Mouse (Mus musculus) forebrain, embryonic 10.5 days (tissue): Measurements from ENCODE around the gene 1700023F06Rik. TPM values are rescaled to one million over a fixed set of nuclear protein-coding genes. Genes with fewer than 3 reads are reported as not detected.

Experiments
- DNase-seq: peaks from one replicate; pipeline ENCODE4 v3.0.0-alpha.2; 2017; ENCODE audit warnings: low spot score; ENCODE audit errors: extremely low spot score
- H3K27ac ChIP-seq: fragments of 300-500 bp; sonication (generic); 2 replicates; pipeline ENCODE4 v1.5.1; 2016; ENCODE audit warnings: mild to moderate bottlenecking
- H3K27me3 ChIP-seq: fragments of 300-500 bp; sonication (generic); 2 replicates; pipeline ENCODE4 v1.6.1; 2016; ENCODE audit warnings: mild to moderate bottlenecking; ENCODE audit not compliant: poor library complexity, severe bottlenecking
- H3K36me3 ChIP-seq: fragments of 300-500 bp; sonication (generic); replicated peaks from 2 replicates; pipeline ENCODE4 v1.6.1; 2016; ENCODE audit warnings: mild to moderate bottlenecking, moderate library complexity
- H3K4me1 ChIP-seq: fragments of 300-500 bp; sonication (generic); 2 replicates; pipeline ENCODE4 v1.6.1; 2016
- H3K4me3 ChIP-seq: fragments of 300-500 bp; sonication (generic); 2 replicates; pipeline ENCODE4 v1.5.1; 2016; ENCODE audit warnings: mild to moderate bottlenecking, moderate library complexity
- H3K9me3 ChIP-seq: fragments of 300-500 bp; sonication (generic); 2 replicates; pipeline ENCODE4 v1.6.1; 2016; ENCODE audit warnings: mild to moderate bottlenecking, moderate library complexity
- WGBS: fragments of 180-500 bp; shearing (Covaris S2); methylation state at CpG from one replicate; pipeline ENCODE4 v1.1.7; 2016; 5-methylcytosine and 5-hydroxymethylcytosine counted together
- polyA plus RNA-seq: library from polyadenylated mRNA; unstranded; fragments of >200 nt; fragmentation: Nextera tagmentation; extraction: Ambion mirVana; gene quantifications from 2 replicates; pipeline ENCODE4 v1.2.1, GENCODE M21; 2016

1700023F06Rik gene
- polyA plus RNA-seq = 0.21 and 0.32 TPM in 2 replicates

DNA sequence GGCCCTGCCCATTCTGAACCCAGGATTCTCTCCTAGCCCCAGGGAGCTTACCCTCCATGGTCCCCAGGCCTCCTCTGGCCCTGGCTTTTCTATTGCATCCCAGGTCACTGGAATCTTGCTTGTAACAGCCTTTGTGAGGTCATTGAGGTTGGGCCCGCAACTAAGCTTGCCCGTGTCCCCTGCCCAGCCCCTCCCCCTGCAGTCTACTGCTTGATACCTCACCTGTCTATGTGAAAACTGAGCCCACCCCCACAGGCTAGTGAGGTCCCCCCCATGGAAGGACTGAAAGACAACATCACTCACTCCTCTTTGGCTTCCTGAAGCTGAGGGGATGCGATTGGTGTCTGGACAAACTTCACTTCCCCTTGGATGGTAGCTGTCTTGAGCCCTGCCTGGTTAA is at the start of gene 1700023F06Rik:
TSS of gene 1700023F06Rik (minus strand) at position 101 of the 400 bp plus-strand sequence.
- Histone ChIP-seq H3K27ac (no peak within 1 kb of the TSS), H3K4me1 (no peaks in the 10 kb centered on the region), H3K9me3 (no peaks in the 10 kb centered on the region), H3K4me3 (no peak within 1 kb of the TSS), H3K36me3 (no peaks in the 10 kb centered on the region), H3K27me3 (no peaks in the 10 kb centered on the region)
- WGBS = 93% methylated on average over 3 of the region's 3 CpGs
- no peak for DNase-seq

DNA sequence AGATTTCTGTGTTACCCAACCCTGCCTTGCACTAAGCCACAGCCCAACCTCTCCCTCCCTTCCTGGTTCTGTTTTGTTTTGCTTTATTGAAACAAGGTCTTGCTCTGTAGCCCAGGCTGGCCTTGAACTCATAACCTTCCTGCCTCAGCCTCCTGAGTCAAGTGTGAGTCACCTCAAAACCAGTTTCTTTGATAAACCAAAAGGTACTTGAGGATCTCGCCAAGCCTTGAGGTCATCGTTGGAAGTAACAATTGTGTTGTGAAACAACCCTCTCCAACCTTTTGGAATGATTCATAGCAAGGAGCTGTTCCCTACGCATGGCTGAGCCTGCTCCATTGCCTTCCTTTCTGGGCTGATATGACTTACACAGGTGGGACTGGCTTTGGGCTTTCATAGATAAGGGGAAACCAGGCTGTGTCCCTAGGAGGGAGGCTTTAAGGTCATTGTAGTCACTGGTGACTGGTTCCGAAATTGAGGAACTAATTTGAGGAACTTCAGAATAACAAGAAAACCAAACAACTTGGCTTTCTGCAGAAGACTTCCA is 49.7 kb upstream of the 1700023F06Rik start:
- no peaks in the 10 kb centered on the region for H3K36me3 ChIP-seq
- H3K9me3 ChIP-seq = no peaks in the 10 kb centered on the region
- 91% methylated on average over 4 of the region's 4 CpGs for WGBS
- H3K27ac ChIP-seq = no peak overlapping the region
- H3K4me1 ChIP-seq = peaks cover 12% of the 10 kb centered on the region
- H3K27me3 ChIP-seq = no peaks in the 10 kb centered on the region
- H3K4me3 ChIP-seq = no peak overlapping the region
- no peak for DNase-seq

- 92% methylated on average over 5 of the region's 5 CpGs for WGBS
- H3K27ac ChIP-seq = no peak overlapping the region
- H3K27me3 ChIP-seq = no peaks in the 10 kb centered on the region
- H3K4me3 ChIP-seq = no peak overlapping the region
- peaks cover 15% of the 10 kb centered on the region for H3K4me1 ChIP-seq
- no peaks in the 10 kb centered on the region for H3K9me3 ChIP-seq
- DNase-seq = no peak
- H3K36me3 ChIP-seq = no peaks in the 10 kb centered on the region
Measured at GRCm38 (mm10) chr11:103253605-103254004, 45.2 kb upstream of the 1700023F06Rik start.

DNA sequence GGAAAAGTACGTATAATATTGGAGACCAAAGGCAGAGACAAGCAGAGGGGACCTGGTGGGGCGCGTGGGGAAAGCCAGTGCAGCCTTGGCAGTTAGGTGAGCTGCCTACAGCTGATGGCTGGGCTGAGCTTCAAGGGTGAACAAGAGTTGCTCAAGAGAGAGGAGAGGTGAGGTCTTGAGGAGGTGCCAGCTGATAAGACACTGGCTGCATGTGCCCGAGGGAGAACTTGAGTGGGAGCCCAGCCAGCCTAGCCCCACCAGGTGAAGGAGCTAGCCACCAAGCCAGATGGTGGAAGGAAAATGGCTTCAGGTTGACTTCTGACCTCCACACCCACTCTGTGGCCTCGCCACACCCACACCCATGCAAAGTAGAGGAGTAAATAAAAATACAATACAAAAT is 44.0 kb upstream of the 1700023F06Rik start:
- H3K27ac ChIP-seq = no peak overlapping the region
- no peak overlapping the region for H3K4me3 ChIP-seq
- H3K9me3 ChIP-seq = no peaks in the 10 kb centered on the region
- H3K4me1 ChIP-seq = peaks cover 27% of the 10 kb centered on the region
- DNase-seq = no peak
- no peaks in the 10 kb centered on the region for H3K36me3 ChIP-seq
- no peaks in the 10 kb centered on the region for H3K27me3 ChIP-seq
- WGBS = 88% methylated on average over 5 of the region's 5 CpGs

GRCm38 (mm10) chr11:103250324-103250723 is 42.0 kb upstream of the 1700023F06Rik start:
- no peak for DNase-seq
- peaks cover 35% of the 10 kb centered on the region for H3K4me1 ChIP-seq
- H3K9me3 ChIP-seq = no peaks in the 10 kb centered on the region
- no peaks in the 10 kb centered on the region for H3K36me3 ChIP-seq
- H3K27me3 ChIP-seq = no peaks in the 10 kb centered on the region
- no peak overlapping the region for H3K27ac ChIP-seq
- H3K4me3 ChIP-seq = no peak overlapping the region
- 95% methylated on average over 3 of the region's 3 CpGs for WGBS

DNA sequence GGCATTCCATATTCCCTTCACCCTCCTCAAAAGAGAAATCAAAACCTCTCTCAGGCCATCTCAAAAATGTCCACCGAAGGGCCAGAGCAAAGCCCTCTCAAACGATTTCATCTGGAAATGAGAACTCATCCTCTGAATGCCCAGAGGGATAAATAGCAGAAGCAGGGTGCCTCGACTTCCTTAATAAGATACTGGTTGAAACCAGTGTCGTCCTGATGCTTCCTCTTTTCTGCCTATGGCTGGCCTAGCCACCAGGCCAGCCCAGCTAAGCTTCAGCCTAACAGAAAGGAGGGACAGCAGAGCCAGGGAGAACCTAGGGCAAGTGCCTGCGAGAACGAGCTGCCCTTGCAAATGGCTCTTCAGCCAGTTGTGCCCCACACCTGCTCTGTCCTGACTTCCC is 41.2 kb upstream of the 1700023F06Rik start:
- H3K4me1 ChIP-seq = peaks cover 35% of the 10 kb centered on the region

GRCm38 (mm10) chr11:103248837-103249236 is 40.5 kb upstream of the 1700023F06Rik start:
- 55% methylated on average over 5 of the region's 5 CpGs for WGBS

More for the DNA sequence above, 41.2 kb upstream of the 1700023F06Rik start:
- H3K27ac ChIP-seq = no peak overlapping the region
- no peak overlapping the region for H3K4me3 ChIP-seq
- no peaks in the 10 kb centered on the region for H3K36me3 ChIP-seq
- 69% methylated on average over 6 of the region's 6 CpGs for WGBS
- H3K27me3 ChIP-seq = no peaks in the 10 kb centered on the region
- H3K9me3 ChIP-seq = no peaks in the 10 kb centered on the region
- DNase-seq = no peak

DNA sequence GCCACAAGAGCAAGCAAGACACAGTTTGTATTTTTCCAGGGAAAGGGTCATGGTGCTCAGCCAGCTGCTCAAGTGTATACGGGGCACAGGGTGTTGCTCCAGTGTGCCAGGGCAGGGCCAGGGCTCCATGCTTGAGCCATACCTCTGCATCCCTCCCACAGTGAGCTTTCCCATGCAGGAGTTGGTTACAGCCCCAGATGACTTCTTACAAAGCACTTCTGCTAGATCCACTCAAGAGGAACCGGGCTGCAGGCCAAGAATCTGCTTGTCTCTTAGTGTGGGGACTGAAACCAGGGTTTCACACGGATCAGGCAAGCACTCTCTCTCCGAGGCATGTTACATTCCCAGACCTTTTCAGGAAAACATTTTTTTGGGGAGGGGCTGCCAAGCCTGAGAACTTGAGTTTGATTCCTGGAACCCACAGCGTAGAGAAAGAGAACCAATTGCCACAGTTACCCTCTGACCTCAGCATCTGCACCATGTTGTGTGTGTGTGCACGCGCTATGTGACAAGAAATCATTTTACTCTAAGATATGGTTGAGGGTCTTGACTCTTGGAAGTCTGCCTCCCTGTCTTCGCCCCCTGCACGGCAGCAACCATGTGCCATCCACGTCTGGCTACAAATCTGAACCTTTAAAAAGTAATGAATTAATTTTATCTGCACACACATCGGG is 39.3 kb upstream of the 1700023F06Rik start:
- no peak for DNase-seq
- Histone ChIP-seq H3K4me3 (no peak overlapping the region), H3K27ac (0 out of 2 replicates have a peak overlapping the region, but pooled peaks have one; percentile 5), H3K9me3 (no peaks in the 10 kb centered on the region), H3K4me1 (peaks cover 35% of the 10 kb centered on the region), H3K27me3 (no peaks in the 10 kb centered on the region), H3K36me3 (peaks cover 3% of the 10 kb centered on the region; the same call in 1 of the 2 replicates)
- 86% methylated on average over 11 of the region's 11 CpGs for WGBS

More at GRCm38 (mm10) chr11:103248837-103249236, 40.5 kb upstream of the 1700023F06Rik start:
- no peak for DNase-seq
- Histone ChIP-seq H3K4me1 (peaks cover 35% of the 10 kb centered on the region), H3K4me3 (no peak overlapping the region), H3K9me3 (no peaks in the 10 kb centered on the region), H3K36me3 (no peaks in the 10 kb centered on the region), H3K27ac (no peak overlapping the region), H3K27me3 (no peaks in the 10 kb centered on the region)

GRCm38 (mm10) chr11:103246731-103247290 is 38.5 kb upstream of the 1700023F06Rik start:
- 89% methylated on average over 4 of the region's 4 CpGs for WGBS
- no peaks in the 10 kb centered on the region for H3K27me3 ChIP-seq
- DNase-seq = no peak
- H3K36me3 ChIP-seq = peaks cover 7% of the 10 kb centered on the region
- H3K4me3 ChIP-seq = no peak overlapping the region
- H3K4me1 ChIP-seq = peaks cover 39% of the 10 kb centered on the region
- H3K9me3 ChIP-seq = no peaks in the 10 kb centered on the region
- H3K27ac ChIP-seq = no peak overlapping the region

GRCm38 (mm10) chr11:103246081-103246730 is 37.8 kb upstream of the 1700023F06Rik start:
- Histone ChIP-seq H3K4me1 (peaks cover 43% of the 10 kb centered on the region), H3K27me3 (no peaks in the 10 kb centered on the region), H3K36me3 (peaks cover 9% of the 10 kb centered on the region), H3K9me3 (no peaks in the 10 kb centered on the region), H3K27ac (no peak overlapping the region), H3K4me3 (no peak overlapping the region)
- 81% methylated on average over 10 of the region's 10 CpGs for WGBS
- DNase-seq = no peak

DNA sequence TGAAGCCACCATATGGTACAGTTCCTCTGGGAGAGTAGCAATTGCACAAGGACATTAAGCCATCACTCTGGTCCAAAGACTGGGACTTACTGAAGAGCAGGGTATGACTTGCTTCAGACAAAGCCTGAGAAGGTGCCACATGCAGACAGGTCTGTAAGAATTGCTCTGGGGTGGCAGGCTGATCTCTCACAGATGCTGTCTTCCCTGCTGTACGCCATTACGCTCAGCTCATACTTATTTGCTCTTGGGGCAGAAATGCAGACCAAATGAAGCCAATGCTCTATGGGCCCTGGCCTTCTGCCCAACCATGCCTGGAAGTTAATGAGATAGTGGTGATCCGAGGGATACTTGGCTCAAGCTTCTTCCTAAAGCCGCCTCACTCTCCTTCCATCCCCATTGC is 36.5 kb upstream of the 1700023F06Rik start:
- no peaks in the 10 kb centered on the region for H3K9me3 ChIP-seq
- H3K4me1 ChIP-seq = peaks cover 44% of the 10 kb centered on the region
- 95% methylated on average over 4 of the region's 4 CpGs for WGBS
- DNase-seq = no peak
- H3K27ac ChIP-seq = no peak overlapping the region
- H3K4me3 ChIP-seq = no peak overlapping the region
- H3K27me3 ChIP-seq = no peaks in the 10 kb centered on the region
- peaks cover 22% of the 10 kb centered on the region for H3K36me3 ChIP-seq

- 63% methylated on average over 7 of the region's 7 CpGs for WGBS
- peaks cover 62% of the 10 kb centered on the region for H3K36me3 ChIP-seq
- no peaks in the 10 kb centered on the region for H3K27me3 ChIP-seq
Measured at GRCm38 (mm10) chr11:103240740-103241139, 32.4 kb upstream of the 1700023F06Rik start.

DNA sequence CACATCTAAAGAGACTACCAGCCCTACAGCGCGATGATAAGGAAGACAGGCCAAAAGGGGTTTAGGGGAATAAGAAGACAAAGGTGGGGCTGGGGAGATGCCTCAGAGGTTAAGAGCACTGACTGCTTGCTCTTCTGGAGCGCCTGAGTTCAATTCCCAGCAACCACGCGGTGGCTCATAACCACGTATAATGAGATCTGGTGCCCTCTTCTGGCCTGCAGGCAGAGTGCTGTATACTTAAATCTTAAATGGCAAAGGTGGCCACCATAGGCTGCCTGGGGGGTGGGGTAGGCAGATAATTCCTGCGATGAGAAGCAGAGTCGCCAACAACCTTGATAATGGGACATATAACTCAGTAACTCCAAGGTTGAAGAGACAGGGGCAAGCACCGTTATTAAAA is 29.4 kb upstream of the 1700023F06Rik start:
- no peaks in the 10 kb centered on the region for H3K27me3 ChIP-seq
- peaks cover 22% of the 10 kb centered on the region; the same call in 1 of the 2 replicates for H3K4me1 ChIP-seq
- no peaks in the 10 kb centered on the region for H3K9me3 ChIP-seq
- H3K36me3 ChIP-seq = peaks cover 62% of the 10 kb centered on the region
- DNase-seq = no peak
- H3K27ac ChIP-seq = no peak overlapping the region
- H3K4me3 ChIP-seq = no peak overlapping the region
- WGBS = 73% methylated on average over 9 of the region's 9 CpGs

More at GRCm38 (mm10) chr11:103240740-103241139, 32.4 kb upstream of the 1700023F06Rik start:
- no peak for DNase-seq
- Histone ChIP-seq H3K9me3 (no peaks in the 10 kb centered on the region), H3K4me3 (no peak overlapping the region), H3K27ac (no peak overlapping the region), H3K4me1 (0 out of 2 replicates have a peak, but pooled peaks cover 12% of the 10 kb centered on the region)
